8 mouse cellular contexts compared by ENCODE assay signal in the genomic region with DNA sequence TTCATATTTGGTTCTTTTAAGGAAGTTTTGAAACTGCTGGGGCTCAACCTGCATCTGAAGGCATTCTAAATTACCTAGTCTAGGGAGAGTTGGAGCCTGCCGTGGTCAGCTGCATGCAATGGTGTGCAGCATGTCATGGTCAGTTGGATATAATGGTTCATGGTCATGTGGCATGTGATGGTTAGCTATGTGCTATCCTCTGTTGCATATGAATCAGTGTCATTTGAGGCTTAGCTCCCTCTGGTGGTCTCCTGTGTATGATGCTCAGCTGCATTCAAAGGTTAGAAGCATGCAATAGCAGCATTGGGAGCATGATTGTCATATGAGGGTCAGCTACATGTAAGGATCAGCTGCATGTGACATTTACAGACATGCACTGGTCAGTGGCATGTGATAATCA.
DNase-seq lines count a peak whose midpoint lies in the region; ATAC-seq and TF ChIP-seq lines count a peak whose summit lies in the region.

No protein-coding gene starts in this region.

- no peaks in the 10 kb centered on the region for H3K4me1 ChIP-seq in MEL (ENCODE audit: control insufficient read depth in 1 of 2, insufficient read depth in 2 of 2, low read length in 2 of 2)
- no peaks in the 10 kb centered on the region; the same call in 1 of the 2 replicates for H3K4me1 ChIP-seq in forebrain, embryonic 16.5 days (replicated peaks; ENCODE audit: control insufficient read depth, insufficient read depth, low read length)

- H3K4me3 ChIP-seq in MEL (ENCODE audit: control insufficient read depth in 1 of 2, insufficient read depth in 1 of 2, low read depth in 2 of 2, low read length in 2 of 2): no peak overlapping the region
- H3K4me3 ChIP-seq in forebrain, embryonic 16.5 days (replicated peaks; ENCODE audit: low read length): no peak overlapping the region

- no peak overlapping the region for H3K4me2 ChIP-seq in forebrain, embryonic 16.5 days (ENCODE audit: low read length)

- H3K9me3 ChIP-seq in MEL (replicated peaks; ENCODE audit: insufficient read depth, low read length): no peaks in the 10 kb centered on the region
- H3K9me3 ChIP-seq in forebrain, embryonic 16.5 days (ENCODE audit: control insufficient read depth, low read length): no peaks in the 10 kb centered on the region

- TF ChIP-seq CTCF in MEL (IDR thresholded peaks at IDR 0.05 in 2 of 3, conservative IDR thresholded peaks at IDR 0.05 in 1 of 3; ENCODE audit: control insufficient read depth in 1 of 3, insufficient read depth in 1 of 3, low read depth in 2 of 3, low read length in 3 of 3, poor library complexity in 1 of 3, severe bottlenecking in 1 of 3): peak; percentile 14 to 39 (median 37); a peak in 4 of 6 replicates

- H3K27me3 ChIP-seq in MEL (ENCODE audit: control insufficient read depth in 1 of 2, insufficient read depth in 2 of 2, low read length in 2 of 2): no peaks in the 10 kb centered on the region
- no peaks in the 10 kb centered on the region for H3K27me3 ChIP-seq in forebrain, embryonic 16.5 days (replicated peaks; ENCODE audit: control insufficient read depth, insufficient read depth, low read length)

- ATAC-seq in megakaryocyte, adult 5-6 weeks (ENCODE audit: poor library complexity, severe bottlenecking): peak; percentile 59; the same call in 1 of the 2 replicates
- ATAC-seq in forebrain, embryonic 16.5 days: no peak

- H3K9ac ChIP-seq in MEL (ENCODE audit: control insufficient read depth, low read depth, low read length, poor library complexity, severe bottlenecking): no peak overlapping the region
- H3K9ac ChIP-seq in forebrain, embryonic 16.5 days (replicated peaks; ENCODE audit: low read depth, low read length): no peak overlapping the region

- TF ChIP-seq RAD21 in MEL (IDR thresholded peaks at IDR 0.05; ENCODE audit: low read depth, low read length): peak; percentile 22

- no peaks in the 10 kb centered on the region for H3K79me2 ChIP-seq in MEL (ENCODE audit: control insufficient read depth, insufficient read depth, low read length, poor library complexity)

- no peak overlapping the region for H3K27ac ChIP-seq in MEL (ENCODE audit: control insufficient read depth, low read depth, low read length)
- H3K27ac ChIP-seq in forebrain, embryonic 16.5 days (ENCODE audit: low read length): no peak overlapping the region

- no peak for TF ChIP-seq POLR2A in MEL (IDR thresholded peaks at IDR 0.05; ENCODE audit: control insufficient read depth in 1 of 2, insufficient read depth in 1 of 2, low read depth in 1 of 2, low read length in 2 of 2, poor library complexity in 1 of 2)

- DNase-seq in heart, postnatal 4 days: peak; percentile 28
- DNase-seq in heart, adult 8-10 months (ENCODE audit: low spot score): no peak
- DNase-seq in A20 (ENCODE audit: low read depth, low spot score): peak; percentile 44
- peak; percentile 16 for DNase-seq in MEL (ENCODE audit: low read depth, low spot score)
- peak; percentile 30 to 49 for DNase-seq in kidney, adult 8-10 months
- no peak for DNase-seq in testis, postnatal 14 days (ENCODE audit: low spot score)

- no peak for TF ChIP-seq EP300 in MEL (IDR thresholded peaks at IDR 0.05; ENCODE audit: low read depth in 1 of 2, low read length in 2 of 2)

- no peaks in the 10 kb centered on the region for H3K36me3 ChIP-seq in MEL (ENCODE audit: control insufficient read depth in 1 of 2, insufficient read depth in 2 of 2, low read length in 2 of 2)
- no peaks in the 10 kb centered on the region for H3K36me3 ChIP-seq in forebrain, embryonic 16.5 days (ENCODE audit: control insufficient read depth, insufficient read depth)

- 94% methylated on average over 1 of the region's 1 CpGs for WGBS in forebrain, embryonic 16.5 days

TF ChIP-seq in MEL, 35 proteins besides CTCF, POLR2A, EP300 and RAD21:
- TF ChIP-seq MXI1 (IDR thresholded peaks at IDR 0.05; ENCODE audit: low read depth, low read length): no peak
- TF ChIP-seq SMC3 (IDR thresholded peaks at IDR 0.05; ENCODE audit: low read depth, low read length): peak; percentile 40
- TF ChIP-seq ZNF384 (IDR thresholded peaks at IDR 0.05; ENCODE audit: low read depth, low read length): no peak
- no peak for TF ChIP-seq POLR2AphosphoS2 (IDR thresholded peaks at IDR 0.05; ENCODE audit: low read length)

Comparison
In these comparisons a context has a peak if more than half of its experiments do, and no peak if none do; other contexts are left out.
1. DNase-seq: peak in heart, postnatal 4 days (single experiment), A20 (single experiment), MEL (single experiment) and kidney, adult 8-10 months (2 of 2); none in heart, adult 8-10 months (single experiment) and testis, postnatal 14 days (single experiment).